Mouse (Mus musculus) embryonic facial prominence, embryonic 12.5 days (tissue): ENCODE measurements around the gene BC049352. TPM values are rescaled to one million over a fixed set of nuclear protein-coding genes. Genes with fewer than 3 reads are reported as not detected.

Experiments used
- ATAC-seq: fragments of 200-750 bp; cut with Nextera tagmentation; 2 replicates; pipeline ENCODE4 v1.8.0; 2017; ENCODE audit not compliant: insufficient number of reproducible peaks, insufficient read depth, low FRiP score, low TSS enrichment
- H3K27ac ChIP-seq: fragments of 300-500 bp; sonication (generic); 2 replicates; pipeline ENCODE4 v1.5.1; 2016; ENCODE audit warnings: mild to moderate bottlenecking
- H3K27me3 ChIP-seq: fragments of 300-500 bp; sonication (generic); 2 replicates; pipeline ENCODE4 v1.6.1; 2016; ENCODE audit warnings: mild to moderate bottlenecking, moderate library complexity
- H3K36me3 ChIP-seq: fragments of 300-500 bp; sonication (generic); 2 replicates; pipeline ENCODE4 v1.6.1; 2016; ENCODE audit warnings: mild to moderate bottlenecking
- H3K4me1 ChIP-seq: fragments of 300-500 bp; sonication (generic); 2 replicates; pipeline ENCODE4 v1.6.1; 2016
- H3K4me2 ChIP-seq: fragments of 300-500 bp; sonication (generic); replicated peaks from 2 replicates; pipeline ENCODE4 v1.6.1; 2016; ENCODE audit warnings: mild to moderate bottlenecking, moderate library complexity
- H3K4me3 ChIP-seq: fragments of 300-500 bp; sonication (generic); 2 replicates; pipeline ENCODE4 v1.5.1; 2016; ENCODE audit warnings: mild to moderate bottlenecking
- H3K9ac ChIP-seq: fragments of 300-500 bp; sonication (generic); 2 replicates; pipeline ENCODE4 v1.6.1; 2016; ENCODE audit warnings: mild to moderate bottlenecking, moderate library complexity
- H3K9me3 ChIP-seq: fragments of 300-500 bp; sonication (generic); 2 replicates; pipeline ENCODE4 v1.6.1; 2016; ENCODE audit warnings: mild to moderate bottlenecking, moderate library complexity
- WGBS: fragments of 180-500 bp; shearing (Covaris S2); methylation state at CpG from one replicate; pipeline ENCODE4 v1.1.7; 2016; 5-methylcytosine and 5-hydroxymethylcytosine counted together
- microRNA-seq: library from miRNA; unstranded; fragments of <30 nt; microRNA quantifications from one replicate; pipeline ENCODE4, GENCODE M21; 2017
- polyA plus RNA-seq: library from polyadenylated mRNA; unstranded; fragments of >200 nt; fragmentation: Nextera tagmentation; extraction: Ambion mirVana; gene quantifications from 2 replicates; pipeline ENCODE4 v1.2.1, GENCODE M21; 2016

The BC049352 gene
- polyA plus RNA-seq, 1 experiment from 2014 or later = 0.36 TPM

DNA sequence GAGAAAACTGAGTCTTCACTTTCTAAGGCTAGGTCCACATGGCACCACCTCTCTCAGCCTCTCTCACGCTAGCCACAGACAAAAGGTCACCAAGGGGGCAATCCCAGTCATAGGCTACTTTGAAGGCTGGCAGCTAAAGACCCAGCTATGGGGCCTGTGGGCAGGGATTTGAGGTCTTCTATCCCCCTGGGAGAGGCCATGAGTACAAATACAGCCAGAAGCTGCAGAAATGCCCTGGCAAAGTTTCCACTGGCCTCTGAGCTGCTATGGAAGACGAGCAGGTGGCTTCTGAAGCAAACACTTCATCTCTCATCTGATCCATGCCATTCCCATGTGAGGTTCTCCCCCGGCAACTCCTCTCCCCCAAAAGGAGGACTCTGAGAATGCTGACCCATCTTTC, 98.3 kb downstream of the BC049352 start:
- WGBS = 82% methylated on average over 3 of the region's 3 CpGs
- no peak for ATAC-seq
- no peak overlapping the region for H3K9ac ChIP-seq
- no peaks in the 10 kb centered on the region for H3K4me1 ChIP-seq
- H3K27me3 ChIP-seq = no peaks in the 10 kb centered on the region
- H3K4me3 ChIP-seq = no peak overlapping the region
- H3K4me2 ChIP-seq = no peak overlapping the region
- H3K36me3 ChIP-seq = no peaks in the 10 kb centered on the region
- H3K27ac ChIP-seq = no peak overlapping the region
- H3K9me3 ChIP-seq = no peaks in the 10 kb centered on the region

DNA sequence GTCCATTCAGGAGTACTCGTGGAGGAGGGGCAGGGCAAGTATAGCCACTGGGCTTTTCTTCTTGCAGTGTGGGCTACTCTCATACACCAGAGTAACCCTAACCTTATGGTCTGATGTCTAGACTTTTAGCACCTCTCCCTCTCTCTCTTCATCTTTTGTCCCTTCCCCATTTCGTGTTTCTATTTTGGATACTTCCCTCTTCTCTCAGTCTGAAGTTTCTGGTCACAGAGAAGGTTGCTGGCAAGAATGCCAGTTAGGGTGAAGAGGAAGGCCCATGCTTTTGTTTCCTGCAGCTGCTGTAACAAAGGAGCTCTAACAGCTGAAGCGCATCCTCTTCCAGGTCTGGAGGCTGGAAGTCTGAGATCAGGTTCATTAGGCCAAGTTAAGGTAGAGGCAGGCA, 99.1 kb downstream of the BC049352 start:
- Histone ChIP-seq H3K27me3 (no peaks in the 10 kb centered on the region), H3K4me3 (no peak overlapping the region), H3K27ac (no peak overlapping the region), H3K9me3 (no peaks in the 10 kb centered on the region), H3K9ac (no peak overlapping the region), H3K36me3 (no peaks in the 10 kb centered on the region), H3K4me2 (no peak overlapping the region), H3K4me1 (no peaks in the 10 kb centered on the region)
- ATAC-seq = no peak
- 80% methylated on average over 3 of the region's 3 CpGs for WGBS

DNA sequence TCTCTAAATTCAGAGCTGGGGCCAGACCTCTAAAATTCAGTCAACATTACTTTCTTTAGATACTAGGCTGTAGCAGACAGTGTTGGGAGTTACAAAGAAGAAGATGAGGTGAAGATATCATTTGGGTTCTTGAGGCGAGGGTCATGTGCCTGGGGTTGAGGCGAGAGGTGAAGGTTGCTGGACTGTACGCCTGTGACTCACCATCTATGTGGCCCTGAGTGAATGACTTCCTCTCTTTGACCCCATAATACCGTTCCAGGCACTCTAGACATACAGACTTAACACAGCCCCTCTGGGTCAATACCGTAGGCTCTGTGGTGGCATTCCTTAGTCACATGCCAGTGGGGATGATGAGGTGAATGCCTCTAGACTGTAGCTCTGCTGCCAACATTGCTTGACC, 100.7 kb downstream of the BC049352 start:
- WGBS = 84% methylated on average over 5 of the region's 5 CpGs
- Histone ChIP-seq H3K4me3 (no peak overlapping the region), H3K27ac (no peak overlapping the region), H3K36me3 (no peaks in the 10 kb centered on the region), H3K4me2 (no peak overlapping the region), H3K9ac (no peak overlapping the region), H3K9me3 (no peaks in the 10 kb centered on the region), H3K4me1 (no peaks in the 10 kb centered on the region), H3K27me3 (no peaks in the 10 kb centered on the region)
- ATAC-seq = no peak

GRCm38 (mm10) chr9:45291481-45292168, 109.8 kb downstream of the BC049352 start:
- Histone ChIP-seq H3K4me2 (no peak overlapping the region), H3K27me3 (no peaks in the 10 kb centered on the region), H3K9me3 (no peaks in the 10 kb centered on the region), H3K4me3 (no peak overlapping the region), H3K27ac (no peak overlapping the region), H3K36me3 (no peaks in the 10 kb centered on the region), H3K9ac (no peak overlapping the region), H3K4me1 (no peaks in the 10 kb centered on the region)
- ATAC-seq = no peak
- 86% methylated on average over 11 of the region's 11 CpGs for WGBS

DNA sequence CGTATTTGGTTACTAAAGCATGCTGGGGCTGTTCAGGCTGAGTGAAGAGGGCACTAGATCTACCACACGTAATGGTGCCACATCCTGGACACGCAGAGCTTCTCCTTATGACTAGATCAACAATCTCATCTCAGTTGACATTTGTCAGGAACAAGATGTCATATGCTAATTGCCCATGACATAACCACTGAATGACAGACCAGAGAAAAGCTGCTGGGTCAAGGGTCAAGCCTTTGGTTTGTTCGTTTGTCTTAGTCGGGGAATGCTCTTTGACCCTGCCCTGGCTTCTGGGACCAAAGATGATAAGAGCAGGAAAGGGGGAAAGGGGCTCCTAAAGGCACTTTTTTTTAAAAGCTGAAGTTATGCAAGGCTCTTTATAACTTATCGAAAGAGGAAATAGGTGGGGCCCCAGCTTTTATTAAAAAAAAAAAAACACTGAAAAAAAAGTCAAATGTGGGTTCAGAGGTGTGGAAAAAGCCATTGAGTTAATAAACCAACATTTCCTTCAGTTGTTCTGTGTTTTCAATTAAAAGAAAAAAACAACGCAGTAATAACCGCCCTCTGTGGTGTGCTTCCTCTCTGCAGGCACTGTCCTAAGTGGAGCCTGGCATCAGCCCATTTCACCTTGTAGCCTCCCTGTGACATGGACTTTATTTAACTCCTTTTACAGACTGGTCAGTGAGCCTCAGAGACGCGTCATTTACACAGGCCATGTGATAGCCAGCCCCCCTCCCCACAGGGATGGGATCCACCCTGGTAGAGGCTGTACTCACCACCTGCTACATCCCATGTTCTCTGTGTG, 112.6 kb downstream of the BC049352 start:
- WGBS = 35% methylated on average over 10 of the region's 10 CpGs
- Histone ChIP-seq H3K36me3 (no peaks in the 10 kb centered on the region), H3K4me3 (no peak overlapping the region), H3K9ac (no peak overlapping the region), H3K27me3 (no peaks in the 10 kb centered on the region), H3K27ac (no peak overlapping the region), H3K4me1 (no peaks in the 10 kb centered on the region), H3K9me3 (no peaks in the 10 kb centered on the region), H3K4me2 (no peak overlapping the region)
- ATAC-seq = no peak

DNA sequence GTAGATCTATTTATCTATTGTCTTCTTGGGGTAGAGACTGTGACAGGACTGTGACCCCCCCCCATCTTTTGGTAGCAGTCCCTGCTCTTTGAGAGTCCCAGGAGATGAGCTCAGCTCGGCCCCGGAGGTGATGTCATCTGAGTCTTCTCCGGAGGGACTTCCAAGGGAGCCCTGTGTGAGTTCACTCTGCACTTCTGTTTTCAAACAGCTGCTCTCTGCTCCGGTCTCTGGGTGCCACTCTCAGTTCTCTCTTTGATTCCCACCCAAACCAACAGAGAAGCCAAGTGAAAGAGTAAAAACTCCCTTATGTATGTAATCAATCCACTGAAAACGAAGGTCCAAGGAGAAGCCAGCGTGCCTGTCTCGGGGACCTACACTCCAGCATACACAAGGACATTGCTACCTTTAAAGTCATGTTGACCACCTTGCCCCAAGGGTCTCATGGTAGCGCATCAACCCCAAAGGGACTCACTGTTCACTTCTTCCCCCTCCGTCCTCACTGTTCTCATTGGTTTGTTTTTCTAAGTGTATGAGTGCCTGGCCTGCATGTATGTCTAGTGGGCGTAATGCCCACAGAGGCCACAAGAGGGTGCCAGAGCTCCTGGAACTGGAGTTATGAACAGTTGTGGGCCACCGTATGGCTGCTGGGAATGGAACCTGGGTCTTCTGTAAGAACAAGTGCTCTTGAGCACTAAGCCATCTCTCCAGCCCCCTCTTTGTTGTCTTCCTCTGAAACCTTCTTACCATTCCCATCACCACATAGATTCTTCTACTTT, 117.6 kb downstream of the BC049352 start:
- no peak for ATAC-seq

More for the DNA sequence above, 117.6 kb downstream of the BC049352 start:
- Histone ChIP-seq H3K4me3 (no peak overlapping the region), H3K27me3 (no peaks in the 10 kb centered on the region), H3K27ac (no peak overlapping the region), H3K9me3 (no peaks in the 10 kb centered on the region), H3K4me1 (no peaks in the 10 kb centered on the region), H3K9ac (no peak overlapping the region), H3K4me2 (no peak overlapping the region), H3K36me3 (no peaks in the 10 kb centered on the region)
- 78% methylated on average over 11 of the region's 11 CpGs for WGBS

Small RNA genes within 50 kb of the gene (microRNA-seq; reads per million reads assigned to microRNA genes)
- gene Mir7086 = not detected

Other genes with a start within 250 kb of the BC049352 start
- gene Ube4a, start 216.4 kb upstream of the BC049352 start, polyA plus RNA-seq = 25.7 and 26.3 TPM in 2 replicates
- gene Cd3g, start 201.6 kb upstream of the BC049352 start, polyA plus RNA-seq = not detected in 2 replicates
- gene Cd3d, start 200.2 kb upstream of the BC049352 start, polyA plus RNA-seq = not detected in 2 replicates
- gene Cd3e, start 172.4 kb upstream of the BC049352 start, polyA plus RNA-seq = not detected in 2 replicates
- 8.8 and 11.3 TPM in 2 replicates for gene Mpzl2, start 142.2 kb upstream of the BC049352 start, polyA plus RNA-seq
- 1.7 and 1.9 TPM in 2 replicates for gene Mpzl3, start 126.8 kb upstream of the BC049352 start, polyA plus RNA-seq
- 0.23 and 0.38 TPM in 2 replicates for gene Jaml, start 102.8 kb upstream of the BC049352 start, polyA plus RNA-seq
- gene Scn2b, start 64.2 kb upstream of the BC049352 start, polyA plus RNA-seq = 5.4 and 5.7 TPM in 2 replicates
- 0.35 and 0.41 TPM in 2 replicates for gene Scn4b, start 43.6 kb upstream of the BC049352 start, polyA plus RNA-seq
- gene Tmprss4, start 22.1 kb downstream of the BC049352 start, polyA plus RNA-seq = 0.22 and 0.56 TPM in 2 replicates
- gene Il10ra, start 87.1 kb downstream of the BC049352 start, polyA plus RNA-seq = 0.45 and 0.60 TPM in 2 replicates
- gene Tmprss13, start 137.1 kb downstream of the BC049352 start, polyA plus RNA-seq = 0.81 and 0.90 TPM in 2 replicates
- 117 and 121 TPM in 2 replicates for gene Fxyd6, start 188.2 kb downstream of the BC049352 start, polyA plus RNA-seq
- gene Fxyd2, start 217.7 kb downstream of the BC049352 start, polyA plus RNA-seq = 2.9 and 3.8 TPM in 2 replicates
- gene Dscaml1, start 244.6 kb downstream of the BC049352 start, polyA plus RNA-seq = 0.87 and 1.2 TPM in 2 replicates